Mouse (Mus musculus): ENCODE results near the gene Arl5a.

DNA sequence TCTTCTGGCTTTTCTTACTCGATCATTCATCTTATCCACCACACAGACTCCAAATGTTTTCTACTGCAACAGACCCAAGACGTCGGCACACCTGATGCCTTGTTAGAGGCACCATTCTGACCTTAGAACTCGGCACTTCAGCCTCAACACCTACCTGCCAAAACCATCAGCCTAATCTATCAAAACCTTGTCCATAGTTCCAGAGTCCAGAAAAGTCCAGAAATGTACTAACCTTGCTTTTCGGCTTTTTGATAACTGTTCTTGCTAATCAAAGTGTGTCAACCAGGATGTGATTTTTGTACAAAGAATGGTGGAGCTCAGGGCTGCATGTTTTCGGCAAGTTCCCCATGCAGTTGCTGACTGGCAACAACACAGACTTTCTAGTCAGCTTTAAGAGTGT lies 50.0 kb downstream of the Arl5a start:
- TF ChIP-seq CTCF (IDR thresholded peaks at IDR 0.05) = no peak
- TF ChIP-seq EP300 (IDR thresholded peaks at IDR 0.05; ENCODE audit: insufficient read depth, low read depth, low read length) = no peak
- TF ChIP-seq POLR2A (IDR thresholded peaks at IDR 0.05; ENCODE audit: insufficient read depth, low read depth, low read length) = no peak
